Mouse (Mus musculus) embryonic fibroblast, embryonic 13.5 days (primary cell): ENCODE data around the gene Mettl6.
"Not testable (repeated sequence)": the region's sequence is repeated elsewhere in the genome, so short reads cannot be mapped to it uniquely, and the experiment has no call there.

Source experiments
- CTCF ChIP-seq: IDR thresholded peaks from 2 replicates; pipeline ENCODE4 v1.5.1; 2011; ENCODE audit warnings: mild to moderate bottlenecking, control low read depth, low read length, moderate library complexity, borderline replicate concordance; ENCODE audit not compliant: insufficient read depth
- POLR2A ChIP-seq: IDR thresholded peaks from 2 replicates; pipeline ENCODE4 v1.6.1; 2011; ENCODE audit warnings: low read depth, mild to moderate bottlenecking, control low read depth, low read length, moderate library complexity

- TF ChIP-seq POLR2A, CTCF: not testable (repeated sequence)
Observed at GRCm38 (mm10) chr14:31462226-31462625, 32.6 kb downstream of the Mettl6 start.
